Mouse (Mus musculus): ENCODE measurements around the gene Mettl8. TPM values are rescaled to one million over a fixed set of nuclear protein-coding genes. Genes with fewer than 3 reads are reported as not detected.

Mettl8 gene
- polyA plus RNA-seq, 1 experiment from 2014 or later: 3.8 TPM

GRCm38 (mm10) chr2:71046151-71046550 is 9.2 kb downstream of the Mettl8 start:
- no peak for TF ChIP-seq CTCF (IDR thresholded peaks at IDR 0.05; ENCODE audit: low read depth)
- no peak for TF ChIP-seq EP300 (IDR thresholded peaks at IDR 0.05; ENCODE audit: low read depth)

DNA sequence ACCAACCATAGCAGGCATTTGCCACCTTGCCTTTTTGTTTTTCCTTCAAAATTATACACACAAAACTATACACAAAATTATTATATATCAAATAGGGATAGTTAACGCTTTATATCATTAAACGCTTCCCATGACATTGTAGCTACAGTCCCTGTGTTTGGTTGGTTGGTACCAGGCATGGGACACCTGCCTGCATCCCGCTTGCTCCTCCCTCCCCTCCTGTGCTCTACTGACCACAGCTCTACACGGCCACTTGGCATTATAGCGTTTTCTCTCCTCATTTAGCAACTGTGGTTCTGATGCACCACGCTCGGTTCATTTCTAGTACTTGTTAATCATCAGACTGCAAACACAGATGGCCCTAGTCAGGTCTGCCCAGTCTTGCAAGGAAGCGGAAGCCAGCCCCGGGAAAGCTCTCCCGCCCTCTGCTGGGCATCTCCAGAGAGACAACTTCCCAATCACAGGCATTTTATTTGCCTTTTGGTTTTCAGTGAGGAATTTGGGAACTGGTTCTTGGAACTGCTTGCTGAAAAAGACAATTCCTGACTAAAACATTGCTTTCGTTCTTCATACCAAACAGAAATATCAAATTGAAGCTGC is 15.8 kb downstream of the Mettl8 start:
- ATAC-seq: peak; percentile 64
- no peak overlapping the region for H3K9ac ChIP-seq (replicated peaks)
- DNase-seq: peak; percentile 80
- peak overlapping the region; percentile 49; the same call in 1 of the 2 replicates for H3K4me2 ChIP-seq (ENCODE audit: low read depth, low read length)
- no peak for TF ChIP-seq EP300 (IDR thresholded peaks at IDR 0.05; ENCODE audit: low read depth)
- TF ChIP-seq CTCF (IDR thresholded peaks at IDR 0.05; ENCODE audit: low read depth): peak; percentile 84
- no peaks in the 10 kb centered on the region for H3K36me3 ChIP-seq (replicated peaks; ENCODE audit: insufficient read depth, low read length)
- no peaks in the 10 kb centered on the region for H3K9me3 ChIP-seq (ENCODE audit: low read length)
- H3K27ac ChIP-seq (ENCODE audit: low read depth): no peak overlapping the region
- no peak overlapping the region for H3K4me3 ChIP-seq (ENCODE audit: low read depth, low read length)
- no peaks in the 10 kb centered on the region for H3K27me3 ChIP-seq (ENCODE audit: insufficient read depth, low read length)
- WGBS (ENCODE audit: insufficient replicate concordance): 37% methylated on average over 11 of the region's 11 CpGs
- H3K4me1 ChIP-seq (ENCODE audit: insufficient read depth): peaks cover 3% of the 10 kb centered on the region

More at GRCm38 (mm10) chr2:71046151-71046550, 9.2 kb downstream of the Mettl8 start:
- H3K36me3 ChIP-seq (replicated peaks; ENCODE audit: insufficient read depth, low read length): peaks cover 3% of the 10 kb centered on the region; the same call in 1 of the 2 replicates
- no peak overlapping the region for H3K4me3 ChIP-seq (ENCODE audit: low read depth, low read length)
- no peaks in the 10 kb centered on the region; the same call in 1 of the 2 replicates for H3K4me1 ChIP-seq (ENCODE audit: insufficient read depth)
- H3K9me3 ChIP-seq (ENCODE audit: low read length): no peaks in the 10 kb centered on the region
- H3K4me2 ChIP-seq (ENCODE audit: low read depth, low read length): no peak overlapping the region
- no peaks in the 10 kb centered on the region for H3K27me3 ChIP-seq (ENCODE audit: insufficient read depth, low read length)
- ATAC-seq (no peak), DNase-seq (no peak)
- no peak overlapping the region for H3K27ac ChIP-seq (ENCODE audit: low read depth)
- H3K9ac ChIP-seq (replicated peaks): no peak overlapping the region
- 71% methylated on average over 6 of the region's 6 CpGs for WGBS (ENCODE audit: insufficient replicate concordance)

DNA sequence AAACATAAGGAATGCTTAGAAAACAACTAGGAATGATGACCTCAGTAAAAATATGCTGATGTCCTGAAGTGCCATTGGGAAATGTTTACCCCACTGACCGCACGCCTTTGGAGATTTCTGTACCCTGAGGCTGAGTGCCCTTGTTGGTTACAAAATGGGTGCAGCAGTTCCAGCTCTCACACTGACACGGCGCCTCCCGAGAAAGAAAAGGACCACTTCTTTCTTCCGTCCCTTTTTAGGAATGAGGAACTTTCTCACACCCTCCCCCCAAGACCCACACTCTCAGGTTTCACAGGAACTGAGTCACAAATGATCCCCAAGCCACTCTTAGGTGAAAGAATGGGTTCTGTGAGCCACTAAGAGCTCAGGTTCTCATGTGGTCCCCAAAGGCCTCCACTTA is 17.9 kb downstream of the Mettl8 start:
- Histone ChIP-seq H3K4me2 (ENCODE audit: low read depth, low read length) (no peak overlapping the region), H3K27me3 (ENCODE audit: insufficient read depth, low read length) (no peaks in the 10 kb centered on the region), H3K9me3 (ENCODE audit: low read length) (no peaks in the 10 kb centered on the region), H3K4me1 (ENCODE audit: insufficient read depth) (peaks cover 3% of the 10 kb centered on the region), H3K36me3 (replicated peaks; ENCODE audit: insufficient read depth, low read length) (no peaks in the 10 kb centered on the region), H3K27ac (ENCODE audit: low read depth) (no peak overlapping the region), H3K4me3 (ENCODE audit: low read depth, low read length) (no peak overlapping the region), H3K9ac (replicated peaks) (no peak overlapping the region)
- ATAC-seq: no peak
- no peak for TF ChIP-seq CTCF (IDR thresholded peaks at IDR 0.05; ENCODE audit: low read depth)
- DNase-seq: no peak
- 66% methylated on average over 6 of the region's 6 CpGs for WGBS (ENCODE audit: insufficient replicate concordance)

- H3K4me1 ChIP-seq (ENCODE audit: insufficient read depth): peaks cover 11% of the 10 kb centered on the region; the same call in 1 of the 2 replicates
- H3K9ac ChIP-seq (replicated peaks): no peak overlapping the region
- ATAC-seq (no peak), DNase-seq (no peak)
- H3K27ac ChIP-seq (ENCODE audit: low read depth): no peak overlapping the region
- TF ChIP-seq EP300 (IDR thresholded peaks at IDR 0.05; ENCODE audit: low read depth): no peak
- no peak for TF ChIP-seq CTCF (IDR thresholded peaks at IDR 0.05; ENCODE audit: low read depth)
- 74% methylated on average over 8 of the region's 8 CpGs for WGBS (ENCODE audit: insufficient replicate concordance)
- no peaks in the 10 kb centered on the region for H3K36me3 ChIP-seq (replicated peaks; ENCODE audit: insufficient read depth, low read length)
- H3K9me3 ChIP-seq (ENCODE audit: low read length): no peaks in the 10 kb centered on the region
- H3K4me3 ChIP-seq (ENCODE audit: low read depth, low read length): no peak overlapping the region
- no peaks in the 10 kb centered on the region for H3K27me3 ChIP-seq (ENCODE audit: insufficient read depth, low read length)
- H3K4me2 ChIP-seq (ENCODE audit: low read depth, low read length): no peak overlapping the region
Measured at GRCm38 (mm10) chr2:71033987-71034386, 21.4 kb downstream of the Mettl8 start.

DNA sequence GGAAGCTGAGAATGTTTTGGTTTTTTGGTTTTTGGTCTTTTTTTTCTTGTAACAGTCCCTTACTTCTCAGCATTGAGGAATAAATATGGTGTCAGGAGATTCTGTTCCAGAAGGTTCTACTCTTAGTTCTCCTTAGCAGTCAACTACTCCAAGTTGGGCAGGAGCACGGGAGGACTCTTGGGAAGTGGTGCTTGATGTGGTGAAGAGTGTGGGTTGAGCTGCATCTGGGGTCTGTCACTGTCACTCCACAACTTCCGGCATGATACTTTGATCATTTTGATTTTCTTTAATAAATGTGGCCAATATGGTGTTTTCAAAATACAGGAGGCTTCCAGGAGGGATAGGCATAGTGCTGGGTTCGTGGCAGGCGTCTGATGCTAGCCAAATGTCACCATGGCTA is 22.4 kb downstream of the Mettl8 start:
- peaks cover 11% of the 10 kb centered on the region; the same call in 1 of the 2 replicates for H3K4me1 ChIP-seq (ENCODE audit: insufficient read depth)
- H3K27ac ChIP-seq (ENCODE audit: low read depth): no peak overlapping the region
- DNase-seq (no peak), ATAC-seq (no peak)
- H3K27me3 ChIP-seq (ENCODE audit: insufficient read depth, low read length): no peaks in the 10 kb centered on the region
- WGBS (ENCODE audit: insufficient replicate concordance): 82% methylated on average over 4 of the region's 4 CpGs
- H3K9me3 ChIP-seq (ENCODE audit: low read length): no peaks in the 10 kb centered on the region
- no peak overlapping the region for H3K4me2 ChIP-seq (ENCODE audit: low read depth, low read length)
- H3K4me3 ChIP-seq (ENCODE audit: low read depth, low read length): no peak overlapping the region
- H3K36me3 ChIP-seq (replicated peaks; ENCODE audit: insufficient read depth, low read length): no peaks in the 10 kb centered on the region
- no peak for TF ChIP-seq CTCF (IDR thresholded peaks at IDR 0.05; ENCODE audit: low read depth)
- TF ChIP-seq EP300 (IDR thresholded peaks at IDR 0.05; ENCODE audit: low read depth): no peak
- H3K9ac ChIP-seq (replicated peaks): no peak overlapping the region

GRCm38 (mm10) chr2:71031973-71032794 is 23.2 kb downstream of the Mettl8 start:
- DNase-seq (no peak), ATAC-seq (no peak)
- H3K27ac ChIP-seq (ENCODE audit: low read depth): no peak overlapping the region
- peaks cover 11% of the 10 kb centered on the region; the same call in 1 of the 2 replicates for H3K4me1 ChIP-seq (ENCODE audit: insufficient read depth)
- no peak overlapping the region for H3K9ac ChIP-seq (replicated peaks)
- no peaks in the 10 kb centered on the region for H3K9me3 ChIP-seq (ENCODE audit: low read length)
- H3K27me3 ChIP-seq (ENCODE audit: insufficient read depth, low read length): no peaks in the 10 kb centered on the region
- TF ChIP-seq CTCF (IDR thresholded peaks at IDR 0.05; ENCODE audit: low read depth) (no peak), EP300 (IDR thresholded peaks at IDR 0.05; ENCODE audit: low read depth) (no peak)
- no peak overlapping the region for H3K4me2 ChIP-seq (ENCODE audit: low read depth, low read length)
- no peaks in the 10 kb centered on the region for H3K36me3 ChIP-seq (replicated peaks; ENCODE audit: insufficient read depth, low read length)
- H3K4me3 ChIP-seq (ENCODE audit: low read depth, low read length): no peak overlapping the region
- WGBS (ENCODE audit: insufficient replicate concordance): 42% methylated on average over 18 of the region's 18 CpGs
